Mouse (Mus musculus) NIH3T3 (cell line): Measurements from ENCODE around the gene Tssk4.

ENCODE experiments used
- DNase-seq: peaks from one replicate; pipeline ENCODE4 v3.0.0-alpha.2; 2012; ENCODE audit warnings: low read depth

Tssk4 gene

GRCm38 (mm10) chr14:55649884-55650283, at the start of gene Tssk4:
Gene Tssk4 (plus strand): TSS chr14:55650184.
- DNase-seq: no peak

- DNase-seq: no peak
Measured at GRCm38 (mm10) chr14:55603271-55603632, 46.7 kb upstream of the Tssk4 start, which contains the start of gene Irf9. Gene Irf9 (plus strand): TSS chr14:55603571.

- peak; percentile 89 for DNase-seq
Measured at GRCm38 (mm10) chr14:55603633-55604576, 46.1 kb upstream of the Tssk4 start.

- no peak for DNase-seq
Measured at GRCm38 (mm10) chr14:55604823-55605222, 45.2 kb upstream of the Tssk4 start.

GRCm38 (mm10) chr14:55605743-55606459, 44.1 kb upstream of the Tssk4 start:
- no peak for DNase-seq

- DNase-seq: no peak
Measured at GRCm38 (mm10) chr14:55608339-55608738, 41.6 kb upstream of the Tssk4 start.

- DNase-seq: no peak
Measured at GRCm38 (mm10) chr14:55613346-55613745, 36.6 kb upstream of the Tssk4 start.

GRCm38 (mm10) chr14:55614565-55615178, 35.3 kb upstream of the Tssk4 start:
- DNase-seq: no peak

- peak; percentile 44 for DNase-seq
Measured at GRCm38 (mm10) chr14:55615876-55616275, 34.1 kb upstream of the Tssk4 start.

GRCm38 (mm10) chr14:55616844-55617243, 33.1 kb upstream of the Tssk4 start:
- DNase-seq: no peak

- no peak for DNase-seq
Measured at GRCm38 (mm10) chr14:55617822-55618221, 32.2 kb upstream of the Tssk4 start, which contains the start of gene Rec8. Gene Rec8 (plus strand): TSS chr14:55618037.

GRCm38 (mm10) chr14:55618486-55619195, 31.3 kb upstream of the Tssk4 start:
- no peak for DNase-seq

- DNase-seq: no peak
Measured at GRCm38 (mm10) chr14:55628077-55628827, 21.7 kb upstream of the Tssk4 start.

- peak; percentile 67 for DNase-seq
Measured at GRCm38 (mm10) chr14:55629312-55629711, 20.7 kb upstream of the Tssk4 start.

- peak; percentile 55 for DNase-seq
Measured at GRCm38 (mm10) chr14:55634874-55635522, 15.0 kb upstream of the Tssk4 start.

GRCm38 (mm10) chr14:55635523-55636007, 14.4 kb upstream of the Tssk4 start, which contains the start of gene Ipo4:
Gene Ipo4 (minus strand): TSS chr14:55635957.
- DNase-seq: peak; percentile 90

- no peak for DNase-seq
Measured at GRCm38 (mm10) chr14:55637795-55638194, 12.2 kb upstream of the Tssk4 start, which contains the start of gene Gm49378. Gene Gm49378 (minus strand): TSS chr14:55637895.

- DNase-seq: no peak
Measured at GRCm38 (mm10) chr14:55640816-55641215, 9.2 kb upstream of the Tssk4 start.

- no peak for DNase-seq
Measured at GRCm38 (mm10) chr14:55641291-55641690, 8.7 kb upstream of the Tssk4 start.

- no peak for DNase-seq
Measured at GRCm38 (mm10) chr14:55642679-55643059, 7.3 kb upstream of the Tssk4 start.
